Mouse (Mus musculus) inflammation-experienced regulatory T-cells, adult 6 months (primary cell): ENCODE data around the gene Lats2. TPM values are rescaled to one million over a fixed set of nuclear protein-coding genes. Genes with fewer than 3 reads are reported as not detected.

ENCODE experiments used
- polyA plus RNA-seq, 3 experiments: library from polyadenylated mRNA; unstranded; fragments of 100-300 nt; shearing (Covaris generic); gene quantifications; one replicate each; pipeline ENCODE4 v1.2.1; 2017

The Lats2 gene
- polyA plus RNA-seq, 3 experiments from 2014 or later: 13.0 to 23.0 (median 20.1) TPM

Other genes with a start within 250 kb of the Lats2 start
- not detected for gene Il17d, start 233.6 kb downstream of the Lats2 start, polyA plus RNA-seq
- 100 to 1,000 TPM in 2 of 3 experiments, 10 to 100 TPM in 1; 90.1 to 134 (median 126) TPM for gene Eef1akmt1, start 186.8 kb downstream of the Lats2 start, polyA plus RNA-seq
- 10 to 100 TPM; 24.6 to 32.2 (median 29.7) TPM for gene Xpo4, start 93.0 kb downstream of the Lats2 start, polyA plus RNA-seq
- not detected for gene Gm49361, start 12.3 kb downstream of the Lats2 start, polyA plus RNA-seq
- 100 to 1,000 TPM; 170 to 224 (median 195) TPM for gene Sap18, start 39.8 kb upstream of the Lats2 start, polyA plus RNA-seq
- 10 to 100 TPM in 1 of 3 experiments, 1 to 10 TPM in 2; 2.4 to 22.5 (median 3.3) TPM for gene Ska3, start 67.8 kb upstream of the Lats2 start, polyA plus RNA-seq
- 100 to 1,000 TPM in 2 of 3 experiments, 10 to 100 TPM in 1; 88.4 to 144 (median 106) TPM for gene Mrpl57, start 67.8 kb upstream of the Lats2 start, polyA plus RNA-seq
- gene Zdhhc20, start 131.9 kb upstream of the Lats2 start, polyA plus RNA-seq: 100 to 1,000 TPM; 173 to 226 (median 184) TPM
- gene Micu2, start 240.9 kb upstream of the Lats2 start, polyA plus RNA-seq: 10 to 100 TPM; 11.2 to 16.0 (median 14.2) TPM